Mouse (Mus musculus) retina, adult 2 months (tissue): ENCODE results near the gene Znrf3.
"Not testable (repeated sequence)": the region's sequence is repeated elsewhere in the genome, so short reads cannot be mapped to it uniquely, and the experiment has no call there.

Experiments
- DNase-seq: peaks from one replicate; pipeline ENCODE4 v3.0.0-alpha.2; 2012; ENCODE audit warnings: low read depth, low spot score

Gene Znrf3

GRCm38 (mm10) chr11:5444599-5445451, at the start of gene Znrf3:
Znrf3 (minus strand) TSS chr11:5444847.
- DNase-seq: peak; percentile 91

DNA sequence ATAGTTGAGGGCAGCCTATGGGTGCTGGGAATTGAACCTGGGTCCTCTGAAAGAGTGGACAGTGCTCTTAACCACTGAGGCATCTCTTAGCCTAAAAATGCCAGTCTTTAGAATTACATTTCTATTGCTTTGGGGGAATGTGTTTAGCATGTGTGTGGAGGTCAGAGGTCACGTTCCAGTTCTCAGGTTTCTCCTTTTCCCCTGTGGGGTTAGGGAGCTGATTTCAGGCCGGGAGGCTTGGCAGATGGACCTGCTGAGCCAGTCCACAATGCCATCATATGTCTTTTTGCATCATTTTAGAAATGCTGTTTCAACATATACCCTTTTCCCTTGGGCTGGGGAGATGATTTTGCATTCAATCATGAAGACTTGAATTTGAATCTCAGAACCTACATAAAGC, 49.2 kb upstream of the Znrf3 start:
- DNase-seq: no peak

- DNase-seq: no peak
Observed at GRCm38 (mm10) chr11:5491912-5492311, 47.3 kb upstream of the Znrf3 start.

DNA sequence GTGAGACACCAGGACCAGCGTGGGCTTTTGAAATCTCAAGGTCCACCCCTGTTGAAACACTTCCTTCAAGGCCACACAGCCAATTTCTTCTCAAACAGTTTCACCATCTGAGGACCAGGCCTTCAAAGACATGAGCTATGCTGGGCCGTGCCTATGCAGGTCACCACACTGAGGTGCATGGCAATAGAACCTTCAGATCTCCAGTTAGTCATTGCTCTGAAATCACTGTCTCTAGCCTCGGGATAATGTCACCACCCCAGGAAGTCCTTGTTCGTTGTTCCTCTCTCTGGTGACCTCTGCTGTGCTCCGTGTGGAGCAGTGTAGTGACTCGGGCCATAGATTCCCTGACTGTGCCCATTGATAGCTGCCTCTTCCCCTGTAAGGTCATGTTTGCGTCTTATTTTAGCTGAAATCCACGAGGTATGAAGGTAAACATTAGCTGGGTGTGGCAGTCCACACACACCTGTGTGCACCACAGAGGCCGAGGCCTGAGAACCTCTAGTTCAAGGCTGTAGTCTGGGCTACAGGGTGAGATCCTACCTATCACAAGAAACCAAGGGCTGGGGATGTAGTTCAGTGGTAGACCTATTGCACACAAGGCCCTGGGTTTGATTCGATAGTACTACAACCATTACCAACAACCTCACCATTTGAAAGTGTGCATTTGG, 46.5 kb upstream of the Znrf3 start:
- DNase-seq: no peak

DNA sequence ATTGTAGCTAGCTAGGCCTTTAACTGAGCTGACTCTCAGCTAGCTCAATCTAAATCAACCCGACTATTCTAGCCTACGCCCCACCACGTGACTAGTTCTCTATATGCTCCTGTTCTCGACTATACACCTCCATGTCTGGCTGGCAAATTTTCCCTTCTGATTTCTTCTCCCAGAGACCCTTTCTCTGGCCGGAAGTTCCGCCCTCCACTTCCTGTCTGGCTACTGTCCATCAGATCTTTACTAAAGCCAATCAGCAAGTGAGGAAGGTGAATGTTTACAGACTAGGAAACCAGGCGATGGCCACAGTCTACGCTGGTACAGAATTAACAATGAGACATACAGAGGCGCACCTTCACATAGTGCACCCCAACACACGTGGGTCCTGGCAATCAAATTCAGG, 44.8 kb upstream of the Znrf3 start:
- DNase-seq: not testable (repeated sequence)

DNA sequence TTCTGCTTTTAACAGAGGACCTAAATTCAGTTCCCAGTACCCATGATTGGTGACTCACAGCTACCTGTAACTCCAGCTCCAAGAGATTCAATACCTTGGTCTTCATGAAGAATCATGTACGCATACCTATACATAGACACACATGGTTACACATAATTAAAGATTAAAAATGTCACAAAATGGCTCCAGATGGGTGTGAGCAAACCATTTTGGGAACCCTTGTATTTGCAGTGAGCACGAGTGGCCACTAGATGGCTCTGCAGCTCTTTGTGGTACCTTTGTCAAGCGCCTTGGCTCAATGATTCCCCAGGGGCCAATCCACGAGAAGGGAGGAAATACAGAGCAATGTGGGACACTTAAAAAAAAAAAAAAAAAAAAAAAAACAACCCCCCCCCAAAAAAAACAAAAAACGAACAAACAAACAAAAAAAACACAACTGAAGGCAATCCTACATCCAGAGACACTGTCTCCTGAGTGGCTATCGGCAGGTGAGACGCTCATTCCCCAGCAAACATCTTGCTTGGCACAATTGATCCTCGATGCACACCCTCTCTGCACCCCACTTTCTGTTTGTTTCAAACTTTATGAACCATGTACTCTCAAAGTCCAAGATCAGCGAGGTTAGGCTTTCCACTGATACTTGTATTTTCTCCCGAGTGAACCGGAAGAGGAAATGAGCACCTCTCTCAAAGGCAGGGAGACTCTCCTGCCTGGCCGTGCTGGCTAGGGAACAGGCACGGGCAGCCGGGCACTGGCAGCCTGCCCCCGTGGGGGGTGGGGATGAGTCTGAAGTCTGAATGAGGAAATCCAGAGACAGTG, 40.8 kb upstream of the Znrf3 start:
- peak; percentile 69 for DNase-seq

DNA sequence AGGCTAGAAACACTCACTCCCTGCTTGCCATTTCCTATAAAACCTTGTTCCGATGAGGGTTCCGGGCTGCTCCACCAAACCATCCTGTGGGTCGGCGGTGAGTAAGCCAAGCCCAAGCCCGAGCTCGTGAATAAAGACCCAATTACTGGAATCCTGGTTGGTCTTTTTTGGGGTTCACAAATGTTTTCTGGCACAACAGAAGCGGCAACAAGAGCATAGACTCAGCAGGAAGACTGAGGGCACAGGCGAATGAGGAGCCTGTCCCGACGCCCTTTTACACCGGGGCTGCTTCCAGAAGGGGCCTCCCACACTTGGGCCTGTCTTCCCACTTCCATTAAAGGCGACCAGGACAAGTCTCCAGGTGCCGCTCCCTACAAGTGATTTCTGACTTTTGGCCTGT, 37.9 kb upstream of the Znrf3 start:
- no peak for DNase-seq

- no peak for DNase-seq
Observed at GRCm38 (mm10) chr11:5478831-5479230, 34.2 kb upstream of the Znrf3 start.

GRCm38 (mm10) chr11:5478193-5478592, 33.5 kb upstream of the Znrf3 start:
- no peak for DNase-seq

DNA sequence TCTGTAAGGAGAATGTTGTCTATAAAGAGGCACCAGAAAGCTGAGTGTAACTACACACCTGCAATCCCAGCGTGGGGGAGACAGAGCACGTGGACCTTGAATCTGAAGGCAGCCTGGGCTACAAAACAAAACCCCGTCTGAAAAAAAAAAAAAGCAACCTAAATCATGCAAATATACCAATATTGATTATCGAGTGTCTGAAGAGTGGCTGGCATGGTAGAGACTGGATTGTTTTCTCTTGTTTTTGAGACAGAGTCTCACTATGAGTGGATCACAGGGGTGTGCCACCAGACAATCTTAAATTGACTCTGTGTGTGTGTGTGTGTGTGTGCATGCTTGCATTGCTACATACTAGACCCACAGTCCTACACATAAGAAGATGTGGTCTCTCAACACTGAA, 32.2 kb upstream of the Znrf3 start:
- no peak for DNase-seq

- DNase-seq: not testable (repeated sequence)
Observed at GRCm38 (mm10) chr11:5475556-5476118, 31.0 kb upstream of the Znrf3 start.

- peak; percentile 57 for DNase-seq
Observed at GRCm38 (mm10) chr11:5474130-5474529, 29.5 kb upstream of the Znrf3 start.

GRCm38 (mm10) chr11:5470055-5470454, 25.4 kb upstream of the Znrf3 start:
- no peak for DNase-seq

DNA sequence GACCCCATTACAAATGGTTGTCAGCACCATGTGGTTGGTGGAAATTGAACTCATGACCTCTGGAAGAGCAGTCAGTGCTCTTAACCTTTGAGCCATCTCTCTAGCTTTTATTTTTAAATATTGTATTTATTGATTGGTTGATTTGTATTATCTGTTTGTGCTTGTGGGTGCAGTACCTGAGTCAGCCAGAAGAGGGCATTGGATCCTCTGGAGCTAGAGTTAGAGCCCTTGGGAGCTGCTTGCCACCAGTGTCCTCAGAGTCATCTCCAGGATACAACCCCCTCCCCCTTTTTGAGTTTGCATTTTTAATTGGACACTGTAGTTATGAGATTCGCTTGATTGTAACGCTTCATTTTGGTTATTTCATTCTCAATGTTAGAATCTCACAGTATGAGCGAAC, 24.4 kb upstream of the Znrf3 start:
- peak; percentile 25 for DNase-seq

DNA sequence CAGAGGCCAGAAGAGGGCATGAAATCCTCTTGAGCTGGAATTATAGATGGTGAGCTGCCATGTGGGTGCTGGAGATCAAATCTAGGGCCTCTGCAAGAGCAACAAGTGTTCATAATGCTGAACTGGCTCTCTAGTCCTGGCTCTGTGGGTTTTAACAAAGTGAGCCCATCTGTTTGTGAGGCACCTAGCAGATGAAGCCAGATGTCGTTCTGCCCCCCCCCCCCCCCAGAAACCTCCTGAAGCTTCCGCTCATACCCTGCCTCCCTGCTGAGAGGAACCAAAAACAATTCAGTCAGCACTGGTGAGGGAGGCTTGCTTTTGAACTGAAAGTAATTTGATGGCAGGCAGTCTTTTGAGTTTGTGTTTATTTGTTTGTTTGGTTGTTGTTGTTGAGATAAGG, 23.8 kb upstream of the Znrf3 start:
- DNase-seq: no peak

GRCm38 (mm10) chr11:5451923-5452322, 7.3 kb upstream of the Znrf3 start:
- no peak for DNase-seq

- no peak for DNase-seq
Observed at GRCm38 (mm10) chr11:5451341-5451740, 6.7 kb upstream of the Znrf3 start.

DNA sequence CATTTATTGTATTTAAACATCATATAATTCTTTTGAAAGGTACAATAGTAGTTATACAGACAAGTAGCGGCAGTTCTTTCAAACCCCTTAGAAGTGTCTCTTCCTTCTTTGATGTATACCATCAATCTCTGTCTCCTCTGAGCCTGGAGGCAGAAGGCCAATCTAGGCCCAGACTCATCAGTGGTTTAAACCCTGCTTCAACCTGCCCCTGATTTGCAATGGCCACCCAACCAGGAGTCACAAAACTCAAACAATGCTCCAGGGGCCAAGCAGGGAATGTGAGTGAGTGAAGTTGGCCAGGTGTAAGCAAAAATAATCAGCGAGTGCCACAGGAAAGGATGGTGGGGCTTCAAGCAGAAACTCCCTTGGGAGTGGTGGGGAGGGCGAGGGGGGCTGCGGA, 6.1 kb upstream of the Znrf3 start:
- DNase-seq: no peak

DNA sequence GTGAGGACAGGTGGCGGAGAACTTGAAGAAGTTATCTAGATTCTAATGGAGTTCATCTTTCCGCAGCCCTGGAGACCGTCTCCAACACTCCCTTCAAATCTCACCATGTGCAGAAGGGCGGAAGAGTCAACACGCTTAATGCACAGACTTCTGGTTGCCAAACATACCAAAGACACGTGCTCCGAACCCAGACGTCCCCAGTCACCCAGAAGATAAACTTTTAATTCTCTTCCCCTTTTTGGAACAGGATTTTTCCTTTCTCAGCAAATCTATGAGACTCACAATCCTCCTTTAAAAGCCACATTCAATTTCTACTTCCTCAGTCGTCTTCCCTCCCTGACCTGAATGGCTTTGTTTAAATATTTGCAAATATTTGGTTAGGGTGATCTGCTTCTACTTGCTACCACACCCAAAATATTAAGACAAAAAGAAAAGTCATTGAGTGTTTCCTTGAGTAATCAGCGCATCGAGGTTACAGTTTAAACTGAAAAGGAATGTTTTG, 856 bp upstream of the Znrf3 start:
- DNase-seq: no peak

DNA sequence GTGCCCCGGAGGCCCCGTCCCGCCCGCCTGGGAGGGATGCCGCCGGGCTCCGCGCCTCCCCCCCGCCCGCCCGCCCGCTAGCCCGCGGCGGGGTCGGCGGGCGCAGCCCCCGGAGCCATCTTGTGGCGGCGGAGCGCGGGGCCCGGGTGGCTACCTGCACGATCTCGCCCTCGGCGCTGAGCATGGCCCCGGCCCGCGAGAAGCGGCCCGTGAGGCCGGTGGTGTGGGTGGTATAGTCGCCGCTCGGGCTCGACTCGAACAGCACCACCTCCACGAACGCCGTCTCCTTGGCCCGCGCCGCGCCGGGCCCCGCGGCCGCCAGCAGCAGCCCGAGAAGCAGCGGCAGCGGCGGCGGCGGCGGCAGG, 431 bp downstream of the Znrf3 start:
- DNase-seq: no peak

DNA sequence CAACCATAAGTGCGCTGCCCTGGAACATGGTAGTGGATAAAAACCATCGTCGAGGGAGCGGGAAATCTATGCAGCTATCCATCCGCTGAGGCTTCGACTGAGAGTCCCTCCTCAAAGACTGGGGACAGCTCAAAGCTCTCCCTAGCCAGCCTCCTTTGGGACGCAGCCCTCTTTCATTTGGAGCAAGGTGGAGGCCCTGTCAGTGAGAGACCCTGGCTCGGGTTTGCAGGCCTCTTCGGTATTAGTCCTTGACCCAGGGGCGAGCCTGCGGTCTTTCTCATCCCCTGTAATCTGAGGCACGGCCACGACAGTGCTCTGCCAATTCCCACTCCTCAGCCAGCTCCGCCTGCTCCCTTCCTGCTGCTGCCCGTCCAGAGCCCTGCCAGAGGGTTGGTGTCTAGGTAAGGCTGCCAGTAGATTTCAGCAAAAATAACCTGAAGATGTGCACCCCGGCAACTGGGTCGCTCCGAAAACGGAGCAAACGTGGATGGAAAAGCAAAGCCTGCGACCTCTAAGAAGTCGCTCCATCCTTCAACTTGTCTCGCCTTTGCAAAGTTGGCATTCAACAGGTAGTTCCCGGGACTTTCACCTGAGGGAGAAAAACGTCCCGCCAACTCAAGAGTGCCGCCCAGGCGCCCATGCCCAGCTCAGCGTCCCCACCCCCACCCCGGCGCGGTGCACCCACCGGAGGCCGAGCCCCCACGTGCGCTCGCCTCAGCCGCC, 975 bp downstream of the Znrf3 start:
- no peak for DNase-seq
